Mouse (Mus musculus): ENCODE results near the gene Olfr986. TPM values are rescaled to one million over a fixed set of nuclear protein-coding genes. Genes with fewer than 3 reads are reported as not detected.

The Olfr986 gene
- not detected in 2 replicates for polyA plus RNA-seq (2021; fragmentation: Nextera tagmentation)
- long read RNA-seq, experiment 1, result 0 reads
- long read RNA-seq, experiment 2, result 0 reads

DNA sequence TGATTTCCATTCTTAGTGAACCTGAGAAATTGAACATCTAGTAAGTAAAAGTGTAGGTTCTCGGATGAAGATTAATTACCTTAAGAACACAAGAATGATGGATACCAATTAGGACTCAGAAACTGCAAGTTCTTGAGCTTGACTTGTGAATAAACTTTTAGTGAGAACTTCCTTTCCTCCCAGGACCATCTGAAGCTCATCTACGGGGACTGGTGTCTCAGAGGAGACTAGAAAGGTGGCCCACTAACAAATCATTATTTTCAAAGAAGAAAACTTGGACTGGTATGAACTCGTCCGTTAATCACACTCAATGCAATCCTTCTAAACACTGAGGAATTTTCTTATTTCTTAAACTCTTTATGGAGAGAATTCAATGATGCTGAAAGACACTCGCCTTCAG, at the start of gene Olfr986:
TSS of gene Olfr986 (plus strand) at position 301 of the 400 bp plus-strand sequence.

DNA sequence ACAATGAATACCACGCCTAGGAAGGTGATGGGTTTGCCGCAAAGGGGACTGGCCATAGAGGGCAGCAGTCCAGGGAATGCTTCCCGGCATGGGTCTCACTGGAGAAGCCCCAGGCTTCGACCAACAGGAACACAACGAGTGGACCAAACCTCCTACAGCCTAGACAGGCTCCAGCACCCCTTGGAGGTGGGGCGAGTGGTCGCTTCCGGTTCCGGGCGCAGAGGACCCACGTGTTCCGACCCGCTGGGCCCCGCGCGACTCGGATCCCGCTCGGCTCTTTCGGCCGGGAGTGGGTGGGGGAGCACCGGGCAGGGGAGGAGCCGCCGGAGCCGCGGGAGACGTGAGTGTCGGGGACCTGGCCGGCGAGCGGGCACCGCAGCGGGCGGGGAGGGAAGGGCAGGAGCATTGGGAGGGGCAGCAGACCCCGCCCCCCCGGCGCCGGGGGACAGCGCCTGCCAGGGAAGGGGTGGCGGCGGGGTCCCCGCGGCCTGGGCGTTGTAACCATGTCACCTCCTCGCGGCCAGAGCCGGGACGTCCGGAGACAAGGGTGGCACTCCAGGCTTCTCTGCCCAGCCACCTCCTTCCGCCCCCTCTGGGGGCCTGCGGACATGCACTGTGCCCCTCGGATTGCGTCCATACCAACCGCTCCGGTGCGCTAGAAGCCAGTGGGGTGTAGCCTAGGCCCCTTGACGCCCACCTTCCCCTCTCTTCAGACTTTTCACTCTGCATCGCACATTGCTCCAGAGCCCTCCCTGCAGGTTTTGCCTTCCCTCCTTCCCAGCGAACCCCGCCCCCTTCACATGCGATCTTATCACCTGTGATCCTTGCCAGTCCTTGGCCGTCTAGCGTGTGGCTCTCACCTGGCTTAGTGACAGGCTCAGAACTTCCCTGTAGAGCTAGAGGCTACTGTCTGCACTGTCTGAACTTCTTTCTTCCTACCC, 11.6 kb downstream of the Olfr986 start, which contains the start of gene Zfp202:
TSS of gene Zfp202 (plus strand) at position 219 of the 941 bp plus-strand sequence.

Other genes with a start within 250 kb of the Olfr986 start
- not detected in 2 replicates for gene Olfr974, start 243.4 kb upstream of the Olfr986 start, polyA plus RNA-seq (2021; fragmentation: Nextera tagmentation)
- gene Olfr975, start 228.9 kb upstream of the Olfr986 start, polyA plus RNA-seq (2021; fragmentation: Nextera tagmentation), result not detected in 2 replicates
- gene Olfr976, start 219.8 kb upstream of the Olfr986 start, polyA plus RNA-seq (2021; fragmentation: Nextera tagmentation), result not detected in 2 replicates
- gene Olfr978, start 188.8 kb upstream of the Olfr986 start, polyA plus RNA-seq (2021; fragmentation: Nextera tagmentation), result not detected in 2 replicates
- not detected in 2 replicates for gene Olfr979, start 177.5 kb upstream of the Olfr986 start, polyA plus RNA-seq (2021; fragmentation: Nextera tagmentation)
- not detected in 2 replicates for gene Olfr980, start 171.3 kb upstream of the Olfr986 start, polyA plus RNA-seq (2021; fragmentation: Nextera tagmentation)
- gene Olfr981, start 159.5 kb upstream of the Olfr986 start, polyA plus RNA-seq (2021; fragmentation: Nextera tagmentation), result not detected in 2 replicates
- not detected in 2 replicates for gene Olfr982, start 107.1 kb upstream of the Olfr986 start, polyA plus RNA-seq (2021; fragmentation: Nextera tagmentation)
- gene Olfr983, start 87.3 kb upstream of the Olfr986 start, polyA plus RNA-seq (2021; fragmentation: Nextera tagmentation), result not detected in 2 replicates
- gene Olfr984, start 66.7 kb upstream of the Olfr986 start, polyA plus RNA-seq (2021; fragmentation: Nextera tagmentation), result not detected in 2 replicates
- not detected in 2 replicates for gene Olfr985, start 50.7 kb upstream of the Olfr986 start, polyA plus RNA-seq (2021; fragmentation: Nextera tagmentation)
- gene Tmem225, start 32.8 kb upstream of the Olfr986 start, polyA plus RNA-seq (2021; fragmentation: Nextera tagmentation), result not detected in 2 replicates
- 1.1 and 1.5 TPM in 2 replicates for gene Zfp202, start 11.4 kb downstream of the Olfr986 start, polyA plus RNA-seq (2021; fragmentation: Nextera tagmentation)
- 31.2 and 35.3 TPM in 2 replicates for gene Scn3b, start 88.3 kb downstream of the Olfr986 start, polyA plus RNA-seq (2021; fragmentation: Nextera tagmentation)